Mouse (Mus musculus) MEL (cell line): ENCODE measurements around the gene Psme3.

Experiments used
- CTCF ChIP-seq, 3 experiments: IDR thresholded peaks in 2 of 3; conservative IDR thresholded peaks in 1 of 3; 2 replicates each; pipeline ENCODE4 v1.5.1; 2011 to 2012; ENCODE audit warnings: low read length in 3 of 3, low read depth in 2 of 3, mild to moderate bottlenecking in 2 of 3, improper control_type of control experiment in 1 of 3, inconsistent platforms in 1 of 3, mixed read lengths in 1 of 3, moderate library complexity in 1 of 3; ENCODE audit not compliant: control insufficient read depth in 1 of 3, insufficient read depth in 1 of 3, poor library complexity in 1 of 3, severe bottlenecking in 1 of 3
- EP300 ChIP-seq, 2 experiments: IDR thresholded peaks; 2 replicates each; pipeline ENCODE4 v1.6.1; 2011; ENCODE audit warnings: improper control_type of control experiment in 2 of 2, low read length in 2 of 2, low read depth in 1 of 2, mild to moderate bottlenecking in 1 of 2
- GABPA ChIP-seq: IDR thresholded peaks from 2 replicates; pipeline ENCODE4 v1.6.1; 2012; ENCODE audit warnings: low read depth, mild to moderate bottlenecking, inconsistent platforms, low read length, improper control_type of control experiment, moderate library complexity
- KAT2A ChIP-seq: conservative IDR thresholded peaks from 2 replicates; pipeline ENCODE4 v1.6.1; 2012; ENCODE audit warnings: low read depth, low read length, improper control_type of control experiment, inconsistent platforms
- POLR2AphosphoS2 ChIP-seq: IDR thresholded peaks from 2 replicates; pipeline ENCODE4 v1.6.1; 2011; ENCODE audit warnings: low read length, improper control_type of control experiment

- TF ChIP-seq EP300 (IDR thresholded peaks at IDR 0.05; ENCODE audit: low read depth in 1 of 2, low read length in 2 of 2) (no peak), GABPA (no peak), CTCF (IDR thresholded peaks at IDR 0.05 in 2 of 3, conservative IDR thresholded peaks at IDR 0.05 in 1 of 3; ENCODE audit: control insufficient read depth in 1 of 3, insufficient read depth in 1 of 3, low read depth in 2 of 3, low read length in 3 of 3, poor library complexity in 1 of 3, severe bottlenecking in 1 of 3) (no peak), POLR2AphosphoS2 (0 out of 2 replicates have a peak, but pooled peaks have one; percentile 53), KAT2A (no peak)
Observed at GRCm38 (mm10) chr11:101330371-101330924, 14.4 kb downstream of the Psme3 start, which contains the start of gene Aoc3.
